Mouse (Mus musculus): ENCODE data around the gene Zbtb7b. TPM values are rescaled to one million over a fixed set of nuclear protein-coding genes. Genes with fewer than 3 reads are reported as not detected.

Zbtb7b gene
- polyA plus RNA-seq, 1 experiment: 47.0 TPM

DNA sequence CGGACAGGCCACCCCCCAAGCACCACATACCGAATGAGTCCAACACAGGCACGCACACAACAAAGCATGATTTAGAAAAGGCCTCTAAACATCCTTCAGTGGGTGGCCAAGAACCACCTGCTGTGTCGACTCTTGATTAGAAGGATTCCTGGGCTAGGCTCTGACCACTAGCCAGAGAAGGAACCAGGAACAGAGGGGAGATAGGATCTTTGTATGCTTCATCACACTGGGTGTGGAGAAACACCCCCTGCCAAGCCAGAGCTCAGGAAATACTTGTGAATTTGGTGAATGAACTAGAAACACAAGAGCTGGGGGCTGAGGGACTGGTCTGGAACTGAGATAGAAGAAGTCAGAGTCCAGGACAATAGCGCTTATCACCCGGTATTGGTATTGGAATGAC lies 58.0 kb downstream of the Zbtb7b start:
- peak overlapping the region; percentile 40 for H3K4me3 ChIP-seq
- peak overlapping the region; percentile 93 for H3K4me2 ChIP-seq (ENCODE audit: low read depth)
- H3K27me3 ChIP-seq (ENCODE audit: control insufficient read depth, insufficient read depth, insufficient read length): no peaks in the 10 kb centered on the region
- no peaks in the 10 kb centered on the region for H3K79me2 ChIP-seq (ENCODE audit: control insufficient read depth, insufficient read depth)
- no peaks in the 10 kb centered on the region for H3K36me3 ChIP-seq (ENCODE audit: control insufficient read depth, insufficient read depth)
- TF ChIP-seq REST (IDR thresholded peaks at IDR 0.05; ENCODE audit: insufficient read depth, insufficient read length) (no peak), TCF12 (IDR thresholded peaks at IDR 0.05; ENCODE audit: insufficient read depth, poor library complexity, severe bottlenecking) (no peak), MYOD1 (IDR thresholded peaks at IDR 0.05; ENCODE audit: control insufficient read depth in 1 of 3, insufficient read length in 2 of 3, low read depth in 2 of 3) (no peak)
- H3ac ChIP-seq (ENCODE audit: control insufficient read depth, insufficient read length): no peak overlapping the region

GRCm38 (mm10) chr3:89333053-89333452 lies 61.5 kb downstream of the Zbtb7b start:
- TF ChIP-seq MYOG (IDR thresholded peaks at IDR 0.05; ENCODE audit: control insufficient read depth in 1 of 3, insufficient read depth in 1 of 3, insufficient read length in 2 of 3, low read depth in 2 of 3): peak in 2 of 3 experiments; percentile 59 to 72
- no peak for TF ChIP-seq USF1 (IDR thresholded peaks at IDR 0.05; ENCODE audit: low read depth)
- TF ChIP-seq E2F4 (IDR thresholded peaks at IDR 0.05; ENCODE audit: insufficient read depth): no peak
- TF ChIP-seq POLR2AphosphoS2 (IDR thresholded peaks at IDR 0.05; ENCODE audit: insufficient read length, low read depth): no peak
- TF ChIP-seq POLR2A (IDR thresholded peaks at IDR 0.05; ENCODE audit: insufficient read length, low read depth): no peak
- no peak for TF ChIP-seq MAX (IDR thresholded peaks at IDR 0.05; ENCODE audit: low read depth)
- TF ChIP-seq MYOD1 (IDR thresholded peaks at IDR 0.05; ENCODE audit: control insufficient read depth in 1 of 3, insufficient read length in 2 of 3, low read depth in 2 of 3): peak in 2 of 3 experiments; percentile 43 to 63
- TF ChIP-seq CEBPB (IDR thresholded peaks at IDR 0.05; ENCODE audit: insufficient read depth, poor library complexity, severe bottlenecking): no peak
- Histone ChIP-seq H3K79me2 (ENCODE audit: control insufficient read depth, insufficient read depth) (no peaks in the 10 kb centered on the region), H3ac (ENCODE audit: control insufficient read depth, insufficient read length) (no peak overlapping the region), H3K4me2 (ENCODE audit: low read depth) (no peak overlapping the region), H3K4me3 (no peak overlapping the region), H3K27me3 (ENCODE audit: control insufficient read depth, insufficient read depth, insufficient read length) (no peaks in the 10 kb centered on the region), H3K36me3 (ENCODE audit: control insufficient read depth, insufficient read depth) (no peaks in the 10 kb centered on the region)

- no peak overlapping the region for H3K4me2 ChIP-seq (ENCODE audit: low read depth)
- H3K79me2 ChIP-seq (ENCODE audit: control insufficient read depth, insufficient read depth): no peaks in the 10 kb centered on the region
- TF ChIP-seq USF1 (IDR thresholded peaks at IDR 0.05; ENCODE audit: low read depth) (no peak), POLR2A (IDR thresholded peaks at IDR 0.05; ENCODE audit: insufficient read length, low read depth) (no peak), MYOG (IDR thresholded peaks at IDR 0.05; ENCODE audit: control insufficient read depth in 1 of 3, insufficient read depth in 1 of 3, insufficient read length in 2 of 3, low read depth in 2 of 3) (no peak), TCF12 (IDR thresholded peaks at IDR 0.05; ENCODE audit: insufficient read depth, poor library complexity, severe bottlenecking) (no peak), REST (IDR thresholded peaks at IDR 0.05; ENCODE audit: insufficient read depth, insufficient read length) (no peak), POLR2AphosphoS2 (IDR thresholded peaks at IDR 0.05; ENCODE audit: insufficient read length, low read depth) (no peak), MYOD1 (IDR thresholded peaks at IDR 0.05; ENCODE audit: control insufficient read depth in 1 of 3, insufficient read length in 2 of 3, low read depth in 2 of 3) (no peak), E2F4 (IDR thresholded peaks at IDR 0.05; ENCODE audit: insufficient read depth) (no peak), MAX (IDR thresholded peaks at IDR 0.05; ENCODE audit: low read depth) (no peak), CEBPB (IDR thresholded peaks at IDR 0.05; ENCODE audit: insufficient read depth, poor library complexity, severe bottlenecking) (no peak), SRF (IDR thresholded peaks at IDR 0.05; ENCODE audit: control insufficient read depth, insufficient read length, low read depth) (no peak), TCF3 (IDR thresholded peaks at IDR 0.05; ENCODE audit: insufficient read length, low read depth) (no peak)
- no peaks in the 10 kb centered on the region for H3K36me3 ChIP-seq (ENCODE audit: control insufficient read depth, insufficient read depth)
- no peaks in the 10 kb centered on the region for H3K27me3 ChIP-seq (ENCODE audit: control insufficient read depth, insufficient read depth, insufficient read length)
- no peak overlapping the region for H3K4me3 ChIP-seq
- no peak overlapping the region for H3ac ChIP-seq (ENCODE audit: control insufficient read depth, insufficient read length)
Observed at GRCm38 (mm10) chr3:89332476-89332875, 62.1 kb downstream of the Zbtb7b start.

- Histone ChIP-seq H3ac (ENCODE audit: control insufficient read depth, insufficient read length) (no peak overlapping the region), H3K79me2 (ENCODE audit: control insufficient read depth, insufficient read depth) (no peaks in the 10 kb centered on the region), H3K4me3 (no peak overlapping the region), H3K4me2 (ENCODE audit: low read depth) (no peak overlapping the region), H3K27me3 (ENCODE audit: control insufficient read depth, insufficient read depth, insufficient read length) (no peaks in the 10 kb centered on the region), H3K36me3 (ENCODE audit: control insufficient read depth, insufficient read depth) (no peaks in the 10 kb centered on the region)
- TF ChIP-seq USF1 (IDR thresholded peaks at IDR 0.05; ENCODE audit: low read depth) (no peak), REST (IDR thresholded peaks at IDR 0.05; ENCODE audit: insufficient read depth, insufficient read length) (no peak), TCF12 (IDR thresholded peaks at IDR 0.05; ENCODE audit: insufficient read depth, poor library complexity, severe bottlenecking) (no peak), POLR2A (IDR thresholded peaks at IDR 0.05; ENCODE audit: insufficient read length, low read depth) (no peak), SRF (IDR thresholded peaks at IDR 0.05; ENCODE audit: control insufficient read depth, insufficient read length, low read depth) (no peak), MAX (IDR thresholded peaks at IDR 0.05; ENCODE audit: low read depth) (no peak), E2F4 (IDR thresholded peaks at IDR 0.05; ENCODE audit: insufficient read depth) (no peak), MYOD1 (IDR thresholded peaks at IDR 0.05; ENCODE audit: control insufficient read depth in 1 of 3, insufficient read length in 2 of 3, low read depth in 2 of 3) (no peak), POLR2AphosphoS2 (IDR thresholded peaks at IDR 0.05; ENCODE audit: insufficient read length, low read depth) (no peak), CEBPB (IDR thresholded peaks at IDR 0.05; ENCODE audit: insufficient read depth, poor library complexity, severe bottlenecking) (no peak), TCF3 (IDR thresholded peaks at IDR 0.05; ENCODE audit: insufficient read length, low read depth) (no peak), MYOG (IDR thresholded peaks at IDR 0.05; ENCODE audit: control insufficient read depth in 1 of 3, insufficient read depth in 1 of 3, insufficient read length in 2 of 3, low read depth in 2 of 3) (no peak)
Observed at GRCm38 (mm10) chr3:89332013-89332412, 62.6 kb downstream of the Zbtb7b start.

DNA sequence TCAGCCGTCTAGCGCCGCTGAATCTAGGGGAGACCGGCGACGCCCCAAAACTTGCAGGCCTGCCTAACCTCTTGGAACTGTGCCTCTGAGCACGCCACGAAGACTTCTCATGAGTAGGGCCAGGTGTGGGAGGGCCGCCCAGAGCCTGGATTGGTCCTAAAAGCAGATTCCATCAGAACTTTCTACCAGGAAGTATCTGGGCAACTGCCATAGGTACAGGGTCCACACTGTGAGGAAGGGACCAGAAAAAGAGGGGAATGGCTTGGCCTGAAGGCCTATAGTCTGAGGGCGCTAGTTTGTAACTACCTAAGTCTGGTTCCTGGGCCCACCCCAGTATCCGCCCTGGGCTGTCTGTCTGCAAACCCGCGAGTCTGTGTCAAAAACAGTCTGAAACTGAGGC lies 63.0 kb downstream of the Zbtb7b start:
- Histone ChIP-seq H3K79me2 (ENCODE audit: control insufficient read depth, insufficient read depth) (no peaks in the 10 kb centered on the region), H3ac (ENCODE audit: control insufficient read depth, insufficient read length) (no peak overlapping the region), H3K36me3 (ENCODE audit: control insufficient read depth, insufficient read depth) (no peaks in the 10 kb centered on the region), H3K4me3 (no peak overlapping the region), H3K27me3 (ENCODE audit: control insufficient read depth, insufficient read depth, insufficient read length) (no peaks in the 10 kb centered on the region), H3K4me2 (ENCODE audit: low read depth) (no peak overlapping the region)
- TF ChIP-seq POLR2A (IDR thresholded peaks at IDR 0.05; ENCODE audit: insufficient read length, low read depth) (no peak), MYOG (IDR thresholded peaks at IDR 0.05; ENCODE audit: control insufficient read depth in 1 of 3, insufficient read depth in 1 of 3, insufficient read length in 2 of 3, low read depth in 2 of 3) (no peak), TCF12 (IDR thresholded peaks at IDR 0.05; ENCODE audit: insufficient read depth, poor library complexity, severe bottlenecking) (no peak), REST (IDR thresholded peaks at IDR 0.05; ENCODE audit: insufficient read depth, insufficient read length) (no peak), SRF (IDR thresholded peaks at IDR 0.05; ENCODE audit: control insufficient read depth, insufficient read length, low read depth) (no peak), CEBPB (IDR thresholded peaks at IDR 0.05; ENCODE audit: insufficient read depth, poor library complexity, severe bottlenecking) (no peak), E2F4 (IDR thresholded peaks at IDR 0.05; ENCODE audit: insufficient read depth) (no peak), POLR2AphosphoS2 (IDR thresholded peaks at IDR 0.05; ENCODE audit: insufficient read length, low read depth) (no peak), MAX (IDR thresholded peaks at IDR 0.05; ENCODE audit: low read depth) (no peak), USF1 (IDR thresholded peaks at IDR 0.05; ENCODE audit: low read depth) (no peak), TCF3 (IDR thresholded peaks at IDR 0.05; ENCODE audit: insufficient read length, low read depth) (no peak)

Measured in myocyte (in vitro differentiated cells).